Mouse (Mus musculus) neural tube, embryonic 13.5 days (tissue): ENCODE data around the gene Ahnak. TPM values are rescaled to one million over a fixed set of nuclear protein-coding genes. Genes with fewer than 3 reads are reported as not detected.

ENCODE experiments used
- ATAC-seq: fragments of 200-750 bp; cut with Nextera tagmentation; 2 replicates; pipeline ENCODE4 v1.8.0; 2017; ENCODE audit warnings: low read depth, mild to moderate bottlenecking, moderate TSS enrichment, moderate library complexity
- H3K27ac ChIP-seq: fragments of 300-500 bp; sonication (generic); replicated peaks from 2 replicates; pipeline ENCODE4 v1.5.1; 2015; ENCODE audit warnings: moderate library complexity, mild to moderate bottlenecking, inconsistent platforms
- H3K27me3 ChIP-seq: fragments of 300-500 bp; sonication (generic); 2 replicates; pipeline ENCODE4 v1.6.1; 2015; ENCODE audit warnings: mild to moderate bottlenecking, inconsistent platforms
- H3K36me3 ChIP-seq: fragments of 300-500 bp; sonication (generic); 2 replicates; pipeline ENCODE4 v1.6.1; 2015; ENCODE audit warnings: mild to moderate bottlenecking, inconsistent platforms
- H3K4me1 ChIP-seq: fragments of 300-500 bp; sonication (generic); replicated peaks from 2 replicates; pipeline ENCODE4 v1.6.1; 2015; ENCODE audit warnings: inconsistent platforms
- H3K4me2 ChIP-seq: fragments of 300-500 bp; sonication (generic); 2 replicates; pipeline ENCODE4 v1.6.1; 2015; ENCODE audit warnings: inconsistent platforms, mild to moderate bottlenecking, moderate library complexity
- H3K4me3 ChIP-seq: fragments of 300-500 bp; sonication (generic); 2 replicates; pipeline ENCODE4 v1.5.1; 2015; ENCODE audit warnings: mild to moderate bottlenecking, inconsistent platforms
- H3K9ac ChIP-seq: fragments of 300-500 bp; sonication (generic); 2 replicates; pipeline ENCODE4 v1.6.1; 2015; ENCODE audit warnings: moderate library complexity, mild to moderate bottlenecking, inconsistent platforms
- H3K9me3 ChIP-seq: fragments of 300-500 bp; sonication (generic); 2 replicates; pipeline ENCODE4 v1.6.1; 2016; ENCODE audit warnings: inconsistent platforms
- WGBS: fragments of 180-500 bp; shearing (Covaris S2); methylation state at CpG from one replicate; pipeline ENCODE4 v1.1.7; 2015; 5-methylcytosine and 5-hydroxymethylcytosine counted together
- polyA plus RNA-seq: library from polyadenylated mRNA; unstranded; fragments of >200 nt; fragmentation: Nextera tagmentation; extraction: Ambion mirVana; gene quantifications from 2 replicates; pipeline ENCODE4 v1.2.1, GENCODE M21; 2015

Ahnak gene
- polyA plus RNA-seq, 1 experiment from 2014 or later = 4.9 TPM

DNA sequence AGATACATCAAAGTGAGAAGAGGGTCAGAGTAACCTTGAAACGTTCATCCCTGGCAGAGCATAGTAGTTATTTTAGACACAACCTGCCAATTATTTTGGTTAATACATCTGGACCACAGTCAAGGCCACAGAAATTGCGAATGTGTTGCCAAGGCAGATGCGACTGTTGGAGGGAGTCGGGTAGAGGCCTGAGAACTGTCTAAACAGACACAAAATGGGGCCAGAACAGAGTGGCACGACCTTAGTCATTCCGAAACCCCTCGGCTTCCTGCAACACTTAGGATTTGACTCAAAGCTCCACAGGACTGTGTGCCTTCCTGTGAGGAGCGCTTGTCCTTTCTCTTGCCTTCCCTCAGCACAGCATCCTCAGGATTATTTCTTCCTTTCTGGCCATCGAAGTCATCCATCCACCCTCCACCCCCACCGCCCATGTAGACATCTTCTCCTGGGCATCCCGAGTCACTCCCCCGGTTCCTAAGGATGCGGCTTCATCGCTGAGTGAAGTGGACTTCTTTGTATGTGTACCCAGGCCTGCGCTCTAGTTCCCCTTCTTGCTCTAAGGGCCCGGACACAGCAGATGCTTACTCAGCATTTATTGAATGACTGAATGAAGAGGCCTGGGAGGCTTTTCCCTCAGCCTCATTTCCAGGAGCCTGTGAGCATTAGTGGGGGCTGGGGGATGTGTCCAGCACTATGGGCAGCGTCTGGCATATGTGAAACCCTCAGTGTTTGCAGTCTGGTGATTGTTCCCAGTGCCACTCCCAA lies 111.4 kb downstream of the Ahnak start:
- Histone ChIP-seq H3K9me3 (no peaks in the 10 kb centered on the region), H3K27me3 (no peaks in the 10 kb centered on the region), H3K27ac (no peak overlapping the region), H3K4me1 (no peaks in the 10 kb centered on the region), H3K4me3 (no peak overlapping the region), H3K9ac (no peak overlapping the region), H3K36me3 (no peaks in the 10 kb centered on the region), H3K4me2 (no peak overlapping the region)
- WGBS = 86% methylated on average over 17 of the region's 17 CpGs
- no peak for ATAC-seq

DNA sequence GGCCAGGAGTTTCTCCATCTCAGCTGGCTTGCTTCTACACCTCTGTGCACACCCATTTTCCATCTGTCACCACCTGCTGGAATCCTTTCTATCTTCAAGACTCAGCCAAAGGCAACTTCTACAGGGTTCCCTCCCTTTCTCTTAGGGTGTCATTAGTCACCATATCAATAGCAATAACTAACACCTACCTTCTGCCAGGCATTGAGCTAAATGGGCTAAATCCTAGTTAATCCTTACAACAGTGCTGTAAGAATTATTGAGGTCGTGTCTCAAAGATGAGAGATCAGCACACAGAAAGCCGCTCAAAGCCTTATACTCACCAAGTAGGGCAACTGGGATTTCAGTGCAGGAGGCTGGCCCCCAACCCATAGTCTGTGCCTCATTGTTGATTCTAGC lies 112.0 kb downstream of the Ahnak start:
- Histone ChIP-seq H3K36me3 (no peaks in the 10 kb centered on the region), H3K4me1 (0 out of 2 replicates have a peak, but pooled peaks cover 2% of the 10 kb centered on the region), H3K4me3 (no peak overlapping the region), H3K4me2 (no peak overlapping the region), H3K9ac (no peak overlapping the region), H3K27me3 (no peaks in the 10 kb centered on the region), H3K9me3 (no peaks in the 10 kb centered on the region), H3K27ac (no peak overlapping the region)
- ATAC-seq = no peak
- WGBS = 75% methylated on average over 2 of the region's 2 CpGs

DNA sequence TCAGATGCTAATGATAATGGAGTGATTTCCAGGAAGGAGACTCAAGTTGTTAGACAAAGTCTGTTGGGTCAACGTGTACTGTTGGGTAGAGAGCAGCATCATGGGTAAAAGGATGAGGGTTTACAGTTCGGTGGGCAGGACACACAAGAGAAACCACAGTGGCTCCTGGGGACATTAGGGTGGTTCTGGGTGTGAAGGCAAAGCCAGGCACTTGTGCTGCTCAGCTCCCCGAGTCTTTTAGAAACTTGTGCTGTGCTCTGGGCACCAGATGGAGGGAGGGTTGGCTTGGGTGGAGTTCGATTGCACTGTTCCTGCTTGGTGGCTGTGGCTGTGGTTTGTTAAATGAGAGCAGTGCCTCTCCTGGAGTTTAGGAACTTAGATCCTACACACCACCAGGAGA lies 114.9 kb downstream of the Ahnak start:
- Histone ChIP-seq H3K9ac (no peak overlapping the region), H3K4me3 (no peak overlapping the region), H3K4me1 (0 out of 2 replicates have a peak, but pooled peaks cover 6% of the 10 kb centered on the region), H3K27me3 (no peaks in the 10 kb centered on the region), H3K4me2 (no peak overlapping the region), H3K9me3 (no peaks in the 10 kb centered on the region), H3K27ac (no peak overlapping the region), H3K36me3 (no peaks in the 10 kb centered on the region)
- 82% methylated on average over 4 of the region's 4 CpGs for WGBS
- ATAC-seq = no peak

DNA sequence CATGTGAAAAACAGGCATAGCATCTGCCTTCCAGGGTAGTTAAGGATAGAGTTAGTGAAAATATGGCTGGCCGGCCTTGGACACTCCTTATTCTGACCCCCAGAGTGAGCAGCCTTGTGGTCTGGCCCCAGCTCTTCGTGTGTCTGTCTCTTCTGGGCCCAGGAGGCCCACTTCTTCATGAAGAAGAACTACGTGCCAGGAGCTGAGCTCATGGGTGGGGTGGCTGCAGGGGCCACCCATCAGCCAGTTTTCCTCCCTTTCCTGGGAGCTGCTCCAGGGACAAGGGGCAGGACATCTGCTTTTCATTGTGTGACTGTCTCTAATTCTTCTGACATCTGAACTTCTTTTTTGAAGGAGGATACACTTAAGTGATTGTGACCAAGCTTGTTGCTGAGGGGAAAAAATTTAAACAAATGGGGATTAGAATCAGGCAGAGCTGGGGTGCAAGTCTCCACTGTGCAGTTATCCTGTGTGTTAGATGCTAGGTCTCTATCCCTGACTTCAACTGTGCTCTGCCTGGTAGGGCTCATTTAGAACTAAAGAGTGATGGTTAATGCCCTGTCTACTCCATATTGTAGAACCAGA lies 116.1 kb downstream of the Ahnak start:
- 60% methylated on average over 3 of the region's 3 CpGs for WGBS
- H3K9ac ChIP-seq = no peak overlapping the region
- H3K27ac ChIP-seq = no peak overlapping the region
- H3K4me1 ChIP-seq = 0 out of 2 replicates have a peak, but pooled peaks cover 6% of the 10 kb centered on the region
- no peaks in the 10 kb centered on the region for H3K9me3 ChIP-seq
- H3K36me3 ChIP-seq = no peaks in the 10 kb centered on the region
- ATAC-seq = no peak
- no peak overlapping the region for H3K4me2 ChIP-seq
- no peak overlapping the region for H3K4me3 ChIP-seq
- no peaks in the 10 kb centered on the region for H3K27me3 ChIP-seq

DNA sequence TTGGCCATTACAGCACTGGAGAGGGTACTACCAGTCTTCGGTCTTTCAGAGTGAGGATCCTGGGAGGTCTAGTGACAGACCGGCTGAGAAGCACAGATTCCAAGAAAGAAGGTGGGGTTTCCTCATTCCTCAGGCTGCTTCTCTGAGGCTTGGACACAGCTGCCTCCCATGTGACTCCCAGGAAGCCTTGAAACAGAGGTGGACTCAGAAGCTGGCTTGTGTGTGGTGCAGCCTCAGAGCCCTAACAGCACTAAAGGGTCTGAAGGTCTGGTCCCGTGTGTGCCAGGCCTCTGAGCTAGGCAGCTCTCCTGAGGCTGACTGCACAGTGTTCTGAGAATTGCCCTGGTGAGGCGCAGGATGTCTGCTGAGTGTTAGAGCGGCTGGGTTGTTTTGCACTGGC lies 117.0 kb downstream of the Ahnak start:
- Histone ChIP-seq H3K4me1 (0 out of 2 replicates have a peak, but pooled peaks cover 6% of the 10 kb centered on the region), H3K9me3 (no peaks in the 10 kb centered on the region), H3K27me3 (no peaks in the 10 kb centered on the region), H3K9ac (no peak overlapping the region), H3K4me3 (no peak overlapping the region), H3K4me2 (no peak overlapping the region), H3K36me3 (no peaks in the 10 kb centered on the region), H3K27ac (no peak overlapping the region)
- ATAC-seq = no peak
- WGBS = 64% methylated on average over 5 of the region's 5 CpGs

DNA sequence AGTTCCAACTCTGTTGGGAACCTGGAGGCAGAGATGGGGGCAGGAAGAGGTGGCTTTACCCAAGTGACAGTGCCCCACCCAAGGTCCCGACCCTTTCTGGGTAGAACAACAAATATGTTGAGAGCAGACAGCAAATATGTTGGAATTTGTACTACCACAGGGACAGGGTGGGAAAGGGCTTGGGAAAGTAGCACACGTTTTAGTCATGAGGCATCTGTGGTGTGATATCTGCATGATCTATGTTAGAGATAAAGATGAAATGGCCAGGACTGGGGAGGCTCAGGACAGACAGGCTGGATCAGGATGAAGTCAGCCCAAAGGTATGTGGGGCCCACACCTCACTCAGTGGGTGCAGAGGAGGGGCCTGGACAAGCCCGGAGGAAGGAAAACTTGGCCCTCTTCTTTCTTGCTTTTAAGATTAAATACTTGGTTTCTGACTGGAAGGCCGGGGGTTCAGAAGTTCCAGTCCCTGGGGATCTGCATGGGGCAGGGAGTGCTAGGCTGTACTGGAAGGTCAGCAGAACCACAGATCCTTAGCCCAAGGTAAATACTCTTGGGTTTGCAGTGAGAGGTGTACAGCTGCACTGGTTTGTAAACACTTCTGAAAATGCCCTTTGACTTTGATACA lies 117.8 kb downstream of the Ahnak start:
- Histone ChIP-seq H3K4me1 (0 out of 2 replicates have a peak, but pooled peaks cover 6% of the 10 kb centered on the region), H3K4me2 (no peak overlapping the region), H3K27me3 (no peaks in the 10 kb centered on the region), H3K9ac (no peak overlapping the region), H3K4me3 (no peak overlapping the region), H3K27ac (no peak overlapping the region), H3K9me3 (no peaks in the 10 kb centered on the region), H3K36me3 (no peaks in the 10 kb centered on the region)
- WGBS = 70% methylated on average over 4 of the region's 4 CpGs
- ATAC-seq = no peak

DNA sequence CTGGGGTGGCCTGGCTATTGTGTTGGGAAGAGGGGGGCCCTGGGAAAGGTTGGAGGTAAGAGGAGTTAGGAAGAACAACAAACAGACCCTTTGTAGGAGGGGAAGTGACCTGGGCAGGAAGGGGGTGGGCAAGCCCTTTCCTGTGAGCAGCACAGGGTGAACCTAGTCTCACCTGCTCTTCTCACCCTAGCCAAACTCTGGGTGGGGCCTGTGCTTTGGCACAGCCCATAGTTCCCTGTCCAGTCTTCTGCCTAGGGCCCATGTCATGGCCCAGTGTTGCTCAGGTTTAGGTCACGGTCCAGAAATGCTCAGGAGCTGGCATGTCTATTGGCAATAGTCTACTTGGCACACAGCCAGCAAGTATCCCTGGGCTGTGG lies 118.3 kb downstream of the Ahnak start:
- no peaks in the 10 kb centered on the region for H3K9me3 ChIP-seq
- no peak overlapping the region for H3K4me3 ChIP-seq
- H3K27me3 ChIP-seq = no peaks in the 10 kb centered on the region
- H3K4me1 ChIP-seq = 0 out of 2 replicates have a peak, but pooled peaks cover 6% of the 10 kb centered on the region
- 0 out of 2 replicates have a peak, but pooled peaks cover 1% of the 10 kb centered on the region for H3K36me3 ChIP-seq
- WGBS = 83% methylated on average over 1 of the region's 1 CpGs
- no peak overlapping the region for H3K9ac ChIP-seq
- no peak for ATAC-seq
- H3K4me2 ChIP-seq = no peak overlapping the region
- no peak overlapping the region for H3K27ac ChIP-seq

DNA sequence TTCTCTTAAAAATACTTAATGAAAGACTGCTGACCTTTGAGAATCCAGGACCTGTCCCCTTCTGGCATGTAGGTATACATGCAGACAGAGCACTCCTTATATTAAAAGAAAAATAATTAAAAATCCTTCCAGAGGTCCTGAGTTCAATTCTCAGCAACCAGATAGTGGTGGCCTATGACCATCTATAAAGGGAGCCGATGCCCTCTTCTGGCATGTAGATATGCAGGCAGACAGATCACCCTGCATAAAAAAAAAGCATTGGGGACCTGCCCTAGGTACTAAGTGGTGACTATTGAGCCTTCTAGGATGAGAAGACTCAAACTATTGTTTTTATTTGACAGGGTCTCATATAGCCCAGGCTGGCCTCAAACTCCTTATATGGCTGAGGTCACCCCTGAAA lies 119.5 kb downstream of the Ahnak start:
- Histone ChIP-seq H3K9ac (no peak overlapping the region), H3K27me3 (no peaks in the 10 kb centered on the region)
- 95% methylated on average over 1 of the region's 1 CpGs for WGBS

DNA sequence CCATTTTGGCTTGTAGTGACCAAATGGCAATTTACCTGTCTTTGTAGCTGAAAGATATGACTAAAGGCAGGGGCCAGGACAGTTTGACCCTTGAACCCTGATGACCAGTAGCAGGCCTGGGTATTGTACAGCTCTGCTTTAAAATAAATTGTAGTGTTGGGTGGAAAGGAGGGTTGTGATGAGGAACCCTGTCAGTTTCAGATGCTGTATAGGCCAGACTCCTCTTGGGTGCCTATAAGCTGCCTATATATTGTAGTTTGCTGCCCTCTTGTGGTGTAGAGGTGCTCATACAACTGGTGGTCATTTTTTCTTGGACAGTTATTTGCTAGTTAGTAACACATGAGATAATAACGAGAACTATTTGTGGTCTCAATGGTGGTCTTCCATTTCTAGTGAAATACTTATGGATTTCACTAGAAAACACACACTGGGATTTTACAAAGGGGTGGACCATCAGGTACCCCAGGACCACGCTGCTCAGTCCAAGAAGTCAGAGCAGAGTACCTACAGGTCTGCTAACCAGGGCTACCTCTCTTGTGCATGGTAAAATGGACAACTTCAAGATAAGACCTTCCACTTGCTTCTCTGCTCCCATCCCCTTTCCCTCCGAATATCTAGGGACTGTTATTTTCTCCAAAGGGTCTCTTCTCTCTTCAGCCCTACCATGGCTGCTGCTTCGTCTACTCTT lies 121.2 kb downstream of the Ahnak start:
- WGBS = 61% methylated on average over 4 of the region's 4 CpGs
- peak; percentile 87 for ATAC-seq

More for the DNA sequence above, 119.5 kb downstream of the Ahnak start:
- Histone ChIP-seq H3K4me2 (no peak overlapping the region), H3K9me3 (no peaks in the 10 kb centered on the region), H3K4me1 (0 out of 2 replicates have a peak, but pooled peaks cover 6% of the 10 kb centered on the region), H3K36me3 (peaks cover 13% of the 10 kb centered on the region), H3K4me3 (no peak overlapping the region), H3K27ac (no peak overlapping the region)
- ATAC-seq = no peak

DNA sequence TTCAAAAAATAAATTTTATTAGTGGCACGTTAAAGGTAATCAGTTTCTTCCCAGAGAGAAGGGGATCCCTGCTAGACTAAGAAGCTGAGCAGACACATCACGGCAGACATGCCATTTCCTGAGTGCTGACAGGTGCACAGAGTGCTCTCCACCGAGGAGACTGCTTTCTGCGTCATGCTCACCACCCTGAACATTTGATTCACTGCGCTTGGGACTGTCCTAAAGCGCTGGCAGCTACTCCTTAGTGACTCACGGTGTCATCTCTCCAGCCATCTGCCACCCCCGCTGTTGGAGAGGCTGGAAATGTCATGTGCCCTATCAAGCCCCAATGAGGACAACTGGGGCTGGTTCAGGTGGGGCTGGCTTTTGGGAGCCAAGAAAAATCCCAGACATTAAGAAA lies 123.0 kb downstream of the Ahnak start:
- Histone ChIP-seq H3K27ac (no peak overlapping the region), H3K36me3 (peaks cover 25% of the 10 kb centered on the region), H3K9ac (no peak overlapping the region), H3K27me3 (no peaks in the 10 kb centered on the region), H3K4me1 (no peaks in the 10 kb centered on the region), H3K4me3 (no peak overlapping the region), H3K4me2 (no peak overlapping the region), H3K9me3 (no peaks in the 10 kb centered on the region)
- ATAC-seq = no peak
- WGBS = 71% methylated on average over 8 of the region's 8 CpGs

More for the DNA sequence above, 121.2 kb downstream of the Ahnak start:
- no peak overlapping the region for H3K4me3 ChIP-seq
- peaks cover 19% of the 10 kb centered on the region for H3K36me3 ChIP-seq
- 0 out of 2 replicates have a peak, but pooled peaks cover 6% of the 10 kb centered on the region for H3K4me1 ChIP-seq
- no peak overlapping the region for H3K27ac ChIP-seq
- H3K27me3 ChIP-seq = no peaks in the 10 kb centered on the region
- no peak overlapping the region for H3K4me2 ChIP-seq
- H3K9ac ChIP-seq = no peak overlapping the region
- H3K9me3 ChIP-seq = no peaks in the 10 kb centered on the region

DNA sequence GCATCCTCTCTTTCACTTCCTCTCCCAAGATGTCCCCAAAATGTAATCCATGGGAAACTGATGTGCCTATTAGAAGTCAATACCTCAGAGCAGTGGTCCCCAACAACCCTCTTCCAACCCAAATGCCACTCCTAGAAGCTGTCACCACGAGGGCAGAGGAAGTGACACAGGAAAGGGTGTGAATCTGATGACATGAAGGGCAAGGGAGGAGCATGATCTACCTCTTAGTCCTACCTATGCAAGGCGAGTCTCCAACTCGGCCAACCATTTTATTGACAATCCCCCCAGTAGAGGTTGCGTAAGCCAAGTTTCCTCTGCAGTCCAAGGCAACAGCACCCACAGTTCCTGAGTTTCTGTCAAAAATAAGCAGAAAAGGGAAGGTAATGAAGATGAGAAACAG lies 127.2 kb downstream of the Ahnak start:
- Histone ChIP-seq H3K27me3 (no peaks in the 10 kb centered on the region), H3K9me3 (no peaks in the 10 kb centered on the region), H3K4me1 (no peaks in the 10 kb centered on the region), H3K27ac (no peak overlapping the region), H3K4me2 (no peak overlapping the region), H3K9ac (no peak overlapping the region), H3K4me3 (no peak overlapping the region), H3K36me3 (peaks cover 25% of the 10 kb centered on the region)
- WGBS = 84% methylated on average over 4 of the region's 4 CpGs
- ATAC-seq = no peak

DNA sequence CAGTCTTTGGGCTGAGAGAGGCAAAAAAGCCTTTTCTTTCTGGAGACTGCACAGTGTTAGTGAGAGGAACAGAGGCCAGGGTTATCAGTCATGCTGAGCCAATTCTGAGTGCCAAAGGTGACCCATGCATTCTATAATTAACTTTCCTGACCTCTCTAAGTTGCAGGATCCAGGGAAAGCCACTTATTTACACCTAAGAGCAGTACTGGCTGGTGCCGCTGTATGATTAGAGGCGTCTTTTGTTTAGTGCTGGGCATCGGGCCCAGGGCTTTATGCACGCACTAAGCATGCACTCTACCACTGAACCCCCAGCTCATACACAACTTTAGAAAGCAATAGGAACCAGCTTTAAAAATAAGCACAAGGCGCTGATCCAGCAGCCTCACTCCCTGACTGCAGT lies 128.2 kb downstream of the Ahnak start:
- no peaks in the 10 kb centered on the region for H3K4me1 ChIP-seq
- no peak overlapping the region for H3K4me2 ChIP-seq
- H3K9ac ChIP-seq = no peak overlapping the region
- H3K27ac ChIP-seq = no peak overlapping the region
- no peaks in the 10 kb centered on the region for H3K27me3 ChIP-seq
- H3K9me3 ChIP-seq = no peaks in the 10 kb centered on the region
- no peak overlapping the region for H3K4me3 ChIP-seq
- no peak for ATAC-seq
- 81% methylated on average over 5 of the region's 5 CpGs for WGBS
- H3K36me3 ChIP-seq = peaks cover 25% of the 10 kb centered on the region
